Mouse (Mus musculus) erythroblast, embryonic 14.5 days (primary cell): ENCODE data around the gene Ankrd11. TPM values are rescaled to one million over a fixed set of nuclear protein-coding genes. Genes with fewer than 3 reads are reported as not detected.

Experiments
- H3K27me3 ChIP-seq: 2 replicates; pipeline ENCODE4 v1.6.1; 2012; ENCODE audit warnings: inconsistent platforms; ENCODE audit not compliant: control insufficient read depth
- H3K36me3 ChIP-seq: 2 replicates; pipeline ENCODE4 v1.6.1; 2012; ENCODE audit warnings: mild to moderate bottlenecking, inconsistent platforms; ENCODE audit not compliant: control insufficient read depth
- H3K4me1 ChIP-seq: 2 replicates; pipeline ENCODE4 v1.6.1; 2012; ENCODE audit warnings: inconsistent platforms; ENCODE audit not compliant: control insufficient read depth
- H3K4me3 ChIP-seq: replicated peaks from 2 replicates; pipeline ENCODE3; 2012; ENCODE audit warnings: moderate library complexity, mild to moderate bottlenecking, inconsistent platforms
- H3K9me3 ChIP-seq: 2 replicates; pipeline ENCODE4 v1.6.1; 2012; ENCODE audit warnings: low read length, inconsistent platforms, mixed read lengths; ENCODE audit not compliant: control insufficient read depth
- GATA1 ChIP-seq: IDR thresholded peaks from 2 replicates; pipeline ENCODE4 v1.6.1; 2012; ENCODE audit warnings: low read length, inconsistent platforms, mixed read lengths
- TAL1 ChIP-seq: IDR thresholded peaks from 3 replicates; pipeline ENCODE4 v1.6.1; 2012; ENCODE audit warnings: low read length, inconsistent platforms, mixed read lengths
- polyA plus RNA-seq: library from polyadenylated mRNA; stranded (reverse); fragments of >175 nt; gene quantifications from 2 replicates; pipeline ENCODE4 v1.2.3, GENCODE M21; 2012

The Ankrd11 gene
- polyA plus RNA-seq, 1 experiment, result 6.3 TPM

GRCm38 (mm10) chr8:122961458-122961857 is 80.6 kb downstream of the Ankrd11 start:
- Histone ChIP-seq H3K9me3 (no peaks in the 10 kb centered on the region), H3K4me3 (no peak overlapping the region), H3K27me3 (no peaks in the 10 kb centered on the region), H3K4me1 (peaks cover 63% of the 10 kb centered on the region), H3K36me3 (peaks cover 25% of the 10 kb centered on the region)
- TF ChIP-seq TAL1 (no peak), GATA1 (no peak)

DNA sequence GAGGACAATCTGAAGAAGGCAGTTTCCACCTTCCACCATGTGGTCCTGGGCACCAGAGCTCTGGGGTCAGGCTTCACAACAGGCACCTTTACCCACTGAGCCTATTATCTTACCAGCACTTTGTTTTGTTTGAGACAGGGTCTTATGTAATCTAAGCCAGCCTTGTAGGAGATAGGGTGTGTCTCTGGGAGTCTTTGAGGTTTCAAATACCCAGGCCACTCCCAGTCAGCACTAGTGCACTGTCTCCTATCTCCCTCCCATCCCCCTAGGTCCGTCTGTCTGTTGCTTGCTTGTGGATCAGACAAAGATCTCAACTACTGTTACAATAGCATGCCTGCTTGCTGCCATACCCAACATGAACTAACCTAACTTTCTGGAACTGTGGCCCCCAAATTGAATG is 81.1 kb downstream of the Ankrd11 start:
- Histone ChIP-seq H3K9me3 (no peaks in the 10 kb centered on the region), H3K27me3 (no peaks in the 10 kb centered on the region), H3K4me3 (no peak overlapping the region), H3K36me3 (peaks cover 24% of the 10 kb centered on the region), H3K4me1 (peaks cover 68% of the 10 kb centered on the region)
- TF ChIP-seq GATA1, result no peak
- no peak for TF ChIP-seq TAL1

DNA sequence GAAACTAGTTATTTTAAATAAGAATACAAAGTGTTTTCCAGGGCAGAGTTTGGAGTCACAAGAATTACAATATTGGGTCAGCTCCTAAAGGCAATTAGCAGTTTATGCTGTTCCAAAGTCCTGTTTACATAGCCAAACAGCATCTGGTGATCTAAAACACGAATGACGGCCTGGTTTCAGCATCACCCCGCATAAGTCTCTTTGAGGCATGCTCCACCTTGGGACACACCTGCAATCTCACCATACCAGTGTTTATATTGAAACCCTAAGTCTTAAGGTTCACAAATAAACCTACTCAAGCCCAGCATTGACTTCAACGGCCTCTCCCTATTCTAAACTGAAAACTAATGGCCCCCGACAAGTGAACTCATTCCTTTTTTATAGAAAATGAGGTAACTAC is 81.8 kb downstream of the Ankrd11 start:
- no peaks in the 10 kb centered on the region for H3K27me3 ChIP-seq
- no peak overlapping the region for H3K4me3 ChIP-seq
- peaks cover 18% of the 10 kb centered on the region for H3K36me3 ChIP-seq
- no peaks in the 10 kb centered on the region for H3K9me3 ChIP-seq
- TF ChIP-seq TAL1, result no peak
- TF ChIP-seq GATA1, result no peak
- peaks cover 71% of the 10 kb centered on the region for H3K4me1 ChIP-seq

DNA sequence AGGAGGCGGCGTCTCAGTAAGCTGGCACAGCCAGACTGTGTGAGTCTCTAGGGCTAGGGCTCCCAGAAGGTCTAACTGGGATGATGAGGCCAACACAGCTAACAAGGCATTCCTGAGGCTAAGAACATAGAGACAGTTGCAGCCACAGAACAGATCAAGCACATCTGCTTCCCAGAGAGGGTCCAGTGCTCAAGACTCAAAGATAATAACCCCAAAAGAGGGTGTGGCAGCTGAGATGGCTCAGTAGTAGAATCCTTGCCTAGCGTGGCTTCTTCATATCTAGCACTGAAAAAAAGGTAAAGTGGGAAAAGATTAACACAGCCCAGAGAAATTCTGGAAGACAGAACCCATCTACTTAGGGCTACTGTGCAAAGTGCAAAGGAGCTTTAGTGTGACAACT is 86.1 kb downstream of the Ankrd11 start:
- TF ChIP-seq TAL1 (no peak), GATA1 (no peak)
- peaks cover 12% of the 10 kb centered on the region for H3K36me3 ChIP-seq
- no peak overlapping the region for H3K4me3 ChIP-seq
- H3K9me3 ChIP-seq, result no peaks in the 10 kb centered on the region
- no peaks in the 10 kb centered on the region for H3K27me3 ChIP-seq
- peaks cover 67% of the 10 kb centered on the region for H3K4me1 ChIP-seq

DNA sequence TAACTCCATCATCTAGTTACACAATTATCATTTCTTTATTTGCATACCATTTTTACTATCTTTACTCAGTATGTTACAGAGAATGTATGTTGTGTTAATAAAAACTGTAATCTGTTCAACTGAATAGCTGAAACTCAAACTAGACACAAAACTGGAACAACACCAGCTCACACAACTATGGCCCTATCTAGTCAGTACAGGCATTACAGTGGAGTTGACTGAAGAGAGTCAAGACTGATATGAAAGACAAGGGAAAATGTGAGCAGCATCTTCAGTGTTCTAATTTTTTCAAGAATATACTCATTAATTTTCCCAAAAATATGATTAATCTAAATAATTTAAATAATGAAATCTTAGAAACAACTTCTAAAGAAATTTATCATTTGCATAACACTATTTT is 86.9 kb downstream of the Ankrd11 start:
- H3K9me3 ChIP-seq, result no peaks in the 10 kb centered on the region
- peaks cover 59% of the 10 kb centered on the region for H3K4me1 ChIP-seq
- TF ChIP-seq TAL1 (no peak), GATA1 (no peak)
- H3K27me3 ChIP-seq, result no peaks in the 10 kb centered on the region
- peaks cover 13% of the 10 kb centered on the region for H3K36me3 ChIP-seq
- H3K4me3 ChIP-seq, result no peak overlapping the region

DNA sequence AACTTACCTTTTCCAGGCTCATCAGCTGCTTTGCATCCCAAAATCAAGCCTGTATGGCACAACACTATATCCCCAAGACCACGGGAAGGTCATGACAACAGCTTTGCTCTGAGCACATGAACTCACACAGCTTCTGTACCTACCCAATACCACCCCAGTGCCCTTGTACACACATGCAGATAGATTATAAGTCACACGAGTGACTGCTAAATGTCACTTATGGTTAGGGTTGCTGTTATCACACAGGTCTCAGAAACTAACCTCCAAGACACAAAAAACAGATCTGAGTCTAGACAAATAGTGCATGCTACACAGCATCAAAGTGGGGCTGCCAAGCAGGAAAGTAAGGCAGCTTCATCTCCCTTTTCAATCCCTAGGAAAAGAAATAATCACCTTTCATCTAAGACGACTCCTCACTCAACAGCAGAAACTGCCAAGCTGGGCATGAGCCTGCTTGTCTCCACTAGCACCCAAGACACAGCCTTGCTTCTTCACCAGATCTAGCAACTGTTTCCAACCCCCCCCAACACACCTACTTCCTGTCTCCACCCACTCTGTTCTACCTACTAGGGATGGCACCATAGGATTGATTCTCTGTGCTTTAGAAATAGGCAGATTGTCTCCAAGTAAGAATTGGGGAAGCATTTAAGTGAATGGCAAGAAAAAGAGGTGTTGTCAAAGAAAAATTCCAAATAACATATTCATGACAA is 87.8 kb downstream of the Ankrd11 start:
- peaks cover 13% of the 10 kb centered on the region for H3K36me3 ChIP-seq
- H3K27me3 ChIP-seq, result no peaks in the 10 kb centered on the region
- H3K4me3 ChIP-seq, result no peak overlapping the region
- H3K4me1 ChIP-seq, result peaks cover 59% of the 10 kb centered on the region
- no peaks in the 10 kb centered on the region for H3K9me3 ChIP-seq
- TF ChIP-seq GATA1, result no peak
- no peak for TF ChIP-seq TAL1

DNA sequence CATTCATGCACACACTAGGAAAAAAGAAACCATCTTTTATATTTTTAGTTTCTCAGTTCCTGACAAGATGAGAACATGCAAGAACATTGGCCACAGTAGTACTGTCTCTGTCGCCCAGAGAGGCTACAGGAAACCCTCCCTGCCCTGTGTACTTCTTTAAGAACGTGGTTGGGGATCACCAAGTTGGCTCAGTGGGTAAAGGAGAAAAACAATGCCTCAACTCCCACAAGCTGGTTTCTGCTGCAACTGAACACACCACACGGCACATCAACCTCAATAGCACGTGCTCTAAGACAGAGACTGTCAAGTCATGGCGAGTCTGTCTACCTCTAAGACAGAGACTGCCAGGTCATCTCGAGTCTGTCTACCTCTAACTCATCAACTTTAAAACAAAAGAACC is 89.0 kb downstream of the Ankrd11 start:
- H3K4me3 ChIP-seq, result no peak overlapping the region
- H3K36me3 ChIP-seq, result peaks cover 11% of the 10 kb centered on the region
- no peaks in the 10 kb centered on the region for H3K9me3 ChIP-seq
- peaks cover 58% of the 10 kb centered on the region for H3K4me1 ChIP-seq
- H3K27me3 ChIP-seq, result no peaks in the 10 kb centered on the region
- TF ChIP-seq TAL1 (no peak), GATA1 (no peak)

DNA sequence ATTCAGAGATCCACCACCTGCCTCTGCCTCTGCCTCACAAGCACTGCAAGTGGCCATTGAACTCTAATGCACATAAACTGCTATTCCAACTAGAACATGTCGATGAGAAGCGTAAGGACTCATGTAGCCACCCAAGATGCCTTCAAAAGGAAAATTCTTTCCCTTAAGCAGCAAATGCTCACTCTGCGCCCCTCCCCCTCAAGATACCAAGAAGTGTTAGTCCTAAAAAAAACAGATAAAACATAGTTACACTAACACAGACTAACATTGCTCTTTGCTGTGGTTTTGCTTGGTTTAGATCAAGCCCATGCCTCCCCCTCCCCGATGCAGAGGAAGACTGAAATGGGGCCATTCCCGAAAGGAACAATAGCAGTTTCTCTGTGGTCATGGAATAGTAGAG is 90.6 kb downstream of the Ankrd11 start:
- H3K36me3 ChIP-seq, result peaks cover 10% of the 10 kb centered on the region
- peaks cover 44% of the 10 kb centered on the region for H3K4me1 ChIP-seq
- no peak for TF ChIP-seq TAL1
- TF ChIP-seq GATA1, result no peak
- H3K4me3 ChIP-seq, result no peak overlapping the region
- H3K27me3 ChIP-seq, result no peaks in the 10 kb centered on the region
- H3K9me3 ChIP-seq, result no peaks in the 10 kb centered on the region

- Histone ChIP-seq H3K9me3 (no peaks in the 10 kb centered on the region), H3K36me3 (peaks cover 11% of the 10 kb centered on the region), H3K4me1 (peaks cover 30% of the 10 kb centered on the region), H3K27me3 (no peaks in the 10 kb centered on the region), H3K4me3 (no peak overlapping the region)
- no peak for TF ChIP-seq GATA1
- no peak for TF ChIP-seq TAL1
Observed at GRCm38 (mm10) chr8:122949701-122950100, 92.4 kb downstream of the Ankrd11 start.

- no peak for TF ChIP-seq GATA1
- TF ChIP-seq TAL1, result no peak
- H3K27me3 ChIP-seq, result no peaks in the 10 kb centered on the region
- H3K4me3 ChIP-seq, result no peak overlapping the region
- peaks cover 14% of the 10 kb centered on the region for H3K4me1 ChIP-seq
- no peaks in the 10 kb centered on the region for H3K9me3 ChIP-seq
- peaks cover 14% of the 10 kb centered on the region for H3K36me3 ChIP-seq
Observed at GRCm38 (mm10) chr8:122945775-122946174, 96.3 kb downstream of the Ankrd11 start.
